Mouse (Mus musculus) adrenal gland, postnatal 25 days (tissue): ENCODE measurements around the gene Slc35d2. TPM values are rescaled to one million over a fixed set of nuclear protein-coding genes. Genes with fewer than 3 reads are reported as not detected.

ENCODE experiments used
- DNase-seq: peaks from one replicate; pipeline ENCODE4 v3.0.0; 2021; ENCODE audit warnings: mixed read lengths
- long read RNA-seq: library from polyadenylated mRNA; stranded (forward); transcript quantifications from one replicate; pipeline ENCODE4 v2.0.0, GENCODE M21; 2021
- total RNA-seq: library from RNA; stranded (reverse); gene quantifications from 2 replicates; pipeline ENCODE4 v1.2.3, GENCODE M21; 2021

The Slc35d2 gene
- total RNA-seq, result 7.5 and 9.0 TPM in 2 replicates
- long read RNA-seq, transcript Slc35d2-201 (12 exons, 2,303 nt), result major isoform, 20 of 47 reads
- long read RNA-seq, partial matches to known transcripts, result 2 of 47 reads
- long read RNA-seq, other reads (novel, unspliced or antisense), result 23 of 47 reads

GRCm38 (mm10) chr13:64128858-64129615 lies at the start of gene Slc35d2:
Slc35d2 (minus strand) TSS chr13:64129368.
- DNase-seq, result peak; percentile 86

GRCm38 (mm10) chr13:64178000-64178399 lies 48.8 kb upstream of the Slc35d2 start:
- DNase-seq, result no peak

DNA sequence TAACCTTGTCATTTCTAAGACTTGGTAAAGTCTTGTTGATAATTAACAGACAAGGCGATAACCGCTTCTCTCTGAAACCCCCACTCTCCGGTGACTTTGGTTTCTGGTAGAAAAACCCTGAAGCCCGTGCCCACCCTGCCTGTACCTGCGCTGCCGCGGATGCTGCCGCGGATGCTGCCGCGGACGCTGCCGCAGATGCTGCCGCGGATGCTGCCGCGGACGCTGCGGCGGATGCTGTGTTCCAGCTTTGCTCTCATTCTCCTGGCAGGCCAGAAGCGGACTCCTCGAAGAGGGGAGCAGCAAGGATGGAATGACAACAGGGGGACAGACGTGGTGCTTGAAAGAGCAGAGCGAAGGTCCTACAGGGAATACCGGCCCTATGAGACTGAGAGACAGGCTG lies 40.6 kb upstream of the Slc35d2 start:
- DNase-seq, result no peak

- no peak for DNase-seq
Observed at GRCm38 (mm10) chr13:64163147-64163715, 34.1 kb upstream of the Slc35d2 start.

DNA sequence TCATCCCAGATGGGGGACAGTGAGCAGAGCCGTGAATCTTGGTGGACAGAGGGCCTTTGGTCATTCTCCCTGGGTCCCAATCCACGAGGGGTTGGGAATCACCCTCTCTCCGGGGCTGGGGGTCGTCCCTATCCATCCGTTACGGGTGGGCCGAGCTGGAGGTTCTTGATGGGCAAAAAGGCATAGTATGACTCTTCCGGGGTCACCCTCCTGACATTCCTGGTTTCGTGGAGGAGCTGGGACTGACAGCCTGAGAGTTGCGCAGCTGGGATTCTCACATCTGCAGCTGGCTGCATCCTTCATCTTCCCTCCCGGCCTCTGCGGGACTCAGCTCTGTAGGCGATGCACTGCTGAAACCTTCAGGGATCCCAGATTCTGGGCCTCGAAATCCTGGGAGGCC lies 33.5 kb upstream of the Slc35d2 start:
- no peak for DNase-seq

GRCm38 (mm10) chr13:64161916-64162611 lies 32.9 kb upstream of the Slc35d2 start:
- peak; percentile 45 for DNase-seq

DNA sequence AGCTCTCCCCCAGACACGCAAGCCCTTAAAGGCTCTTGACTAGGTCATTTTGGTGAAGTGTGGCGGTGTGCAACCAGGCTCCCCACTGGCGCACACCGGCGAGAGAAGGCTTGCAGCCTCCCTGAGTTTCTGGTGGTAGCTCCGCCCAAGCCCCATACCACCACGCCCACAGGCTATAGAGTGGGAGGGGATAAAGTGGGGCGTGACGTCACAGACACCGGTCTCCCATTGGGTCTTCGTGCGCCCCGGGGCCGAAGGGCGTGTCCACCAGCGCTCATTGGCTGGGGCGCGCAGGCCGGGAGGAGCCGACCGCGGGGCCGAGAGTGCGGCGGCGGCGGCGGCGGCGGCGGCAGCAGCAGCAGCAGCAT lies 32.4 kb upstream of the Slc35d2 start, which contains the start of gene Habp4:
Gene Habp4, plus strand, starts transcription at position 277 of the 368 bp plus-strand sequence.
- DNase-seq, result peak; percentile 98

DNA sequence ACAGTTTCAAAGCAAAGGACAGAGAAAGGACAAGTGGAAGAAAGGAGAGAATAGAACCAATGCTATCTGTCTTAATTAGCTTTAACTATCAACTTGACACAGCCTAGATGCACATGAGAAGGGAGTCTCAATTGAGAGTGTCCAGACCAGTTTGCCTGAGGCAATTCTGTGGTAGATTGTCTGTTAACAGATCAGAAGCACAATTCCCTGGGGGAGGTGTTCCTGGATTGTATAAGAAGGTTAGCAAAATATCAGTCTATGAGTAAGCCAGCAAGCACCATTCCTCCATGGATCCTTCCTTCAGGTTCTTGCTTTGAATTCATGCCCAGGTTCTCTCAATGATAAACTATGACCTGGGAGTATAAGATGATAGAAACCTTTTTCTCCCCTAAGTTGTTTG lies 27.8 kb upstream of the Slc35d2 start:
- DNase-seq, result no peak

DNA sequence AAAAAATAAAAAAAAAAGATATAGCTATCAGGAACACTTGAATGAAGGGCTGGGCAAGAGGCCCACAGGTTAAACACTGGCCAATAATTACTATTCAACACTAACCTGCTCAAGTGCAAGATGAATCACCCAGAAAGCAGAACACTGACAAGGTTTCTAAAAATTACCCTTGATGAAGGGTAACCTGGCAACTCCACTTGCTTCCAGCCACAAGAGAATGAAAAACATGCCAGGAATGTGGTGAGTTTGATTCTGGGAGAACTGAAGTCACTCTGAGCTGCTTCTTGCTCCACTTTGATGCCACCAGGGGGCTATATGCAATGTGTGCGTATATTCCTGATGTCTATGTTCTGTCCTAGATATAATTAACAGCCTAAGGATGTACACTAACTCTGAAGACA lies 26.0 kb upstream of the Slc35d2 start:
- DNase-seq, result no peak

GRCm38 (mm10) chr13:64154651-64155050 lies 25.5 kb upstream of the Slc35d2 start:
- no peak for DNase-seq

DNA sequence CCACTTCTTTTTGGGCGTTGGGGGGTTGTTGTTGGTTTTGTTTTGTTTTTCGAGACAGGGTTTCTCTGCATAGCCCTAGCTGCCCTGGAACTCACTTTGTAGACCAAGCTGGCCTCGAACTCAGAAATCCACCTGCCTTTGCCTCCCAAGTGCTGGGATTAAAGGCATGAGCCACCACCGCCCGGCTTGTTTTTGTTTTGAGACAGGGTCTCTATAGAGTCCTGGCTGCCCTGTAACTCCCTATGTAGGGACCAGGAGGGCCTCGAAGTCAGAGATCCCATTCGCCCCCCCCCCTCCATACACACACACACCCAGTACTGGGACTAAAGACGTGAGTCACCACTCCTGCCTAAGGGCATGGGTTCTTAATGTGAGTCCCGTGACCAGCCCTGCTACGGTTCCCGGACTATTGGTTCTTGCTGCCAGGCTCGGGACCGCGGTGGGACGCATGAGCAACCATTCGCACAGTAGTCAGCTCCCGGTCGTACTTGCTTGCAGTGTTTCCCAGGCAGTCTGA lies 24.6 kb upstream of the Slc35d2 start:
- peak; percentile 61 for DNase-seq

DNA sequence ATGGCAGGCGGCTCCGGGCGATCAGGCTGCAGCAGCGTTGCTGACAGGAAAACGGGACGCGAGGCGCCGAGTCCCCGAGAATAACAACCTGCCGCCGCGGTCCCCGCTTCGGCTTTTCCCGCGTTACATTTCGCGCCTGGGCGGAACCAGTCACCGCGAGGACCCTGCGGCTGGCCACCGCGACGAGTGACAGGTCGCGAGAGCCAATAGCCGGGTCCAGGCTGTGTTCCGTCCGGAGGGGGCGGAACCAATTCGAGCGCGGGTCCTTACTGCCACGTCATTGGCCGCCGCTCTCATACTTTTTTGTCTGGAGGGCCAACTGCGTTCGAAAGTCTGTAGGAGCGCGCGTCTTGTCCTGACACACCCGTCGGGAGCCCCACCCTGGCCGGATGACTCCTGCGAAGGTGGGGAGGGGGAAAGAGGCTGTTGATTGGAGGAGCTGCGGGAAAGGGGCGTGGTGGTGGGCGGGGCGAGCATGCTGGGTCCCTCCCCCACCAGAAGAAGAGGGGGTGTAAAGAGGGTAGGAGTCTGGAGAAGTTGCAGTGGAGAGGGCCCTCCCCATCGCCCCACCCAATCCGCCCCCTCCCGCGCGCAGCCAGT lies 24.0 kb upstream of the Slc35d2 start, which contains the start of gene Zfp367:
Gene Zfp367, minus strand, starts transcription at position 120 of the 600 bp plus-strand sequence.
- DNase-seq, result peak; percentile 96

GRCm38 (mm10) chr13:64152671-64153082 lies 23.5 kb upstream of the Slc35d2 start:
- DNase-seq, result no peak

DNA sequence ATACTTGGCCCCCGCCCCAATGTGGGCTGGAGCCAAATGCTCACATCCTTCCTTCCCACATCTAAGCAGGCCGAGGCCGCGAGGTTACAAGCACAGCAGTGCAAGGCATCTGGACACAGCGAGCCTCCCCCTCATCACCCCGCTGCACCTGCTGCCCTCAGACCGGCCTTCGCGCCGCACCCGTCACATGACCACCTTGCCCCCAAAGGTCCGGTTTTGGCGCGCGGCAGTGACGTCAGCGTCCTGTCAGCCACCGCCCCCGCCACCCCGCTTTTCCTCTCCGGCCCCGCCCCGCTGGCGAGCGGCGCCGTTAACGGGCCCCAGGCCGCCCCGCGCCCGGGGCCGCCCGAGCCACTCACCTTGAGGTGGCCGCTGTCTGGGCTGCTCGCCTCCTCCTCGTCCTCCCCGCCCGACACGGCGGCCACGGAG lies 23.1 kb upstream of the Slc35d2 start:
- DNase-seq, result peak; percentile 91

DNA sequence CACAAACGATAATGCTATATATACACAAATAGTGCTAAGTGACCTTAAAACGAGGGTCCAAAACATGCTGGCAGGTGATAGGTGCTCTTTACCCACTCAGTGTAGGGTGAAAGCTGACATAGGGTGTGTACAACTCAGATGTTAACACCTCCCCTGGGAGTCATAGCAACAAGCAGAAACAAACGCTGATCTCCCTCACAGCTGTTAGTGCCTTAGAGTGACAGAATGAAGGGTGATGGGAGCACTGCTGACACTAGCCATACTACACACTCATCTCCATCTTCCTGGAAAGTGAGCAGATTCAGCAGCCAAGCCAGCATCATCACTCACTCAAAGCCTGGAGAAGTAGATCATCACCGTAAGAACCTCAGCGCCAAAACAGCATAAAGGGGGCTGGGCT lies 21.0 kb upstream of the Slc35d2 start:
- DNase-seq, result no peak

DNA sequence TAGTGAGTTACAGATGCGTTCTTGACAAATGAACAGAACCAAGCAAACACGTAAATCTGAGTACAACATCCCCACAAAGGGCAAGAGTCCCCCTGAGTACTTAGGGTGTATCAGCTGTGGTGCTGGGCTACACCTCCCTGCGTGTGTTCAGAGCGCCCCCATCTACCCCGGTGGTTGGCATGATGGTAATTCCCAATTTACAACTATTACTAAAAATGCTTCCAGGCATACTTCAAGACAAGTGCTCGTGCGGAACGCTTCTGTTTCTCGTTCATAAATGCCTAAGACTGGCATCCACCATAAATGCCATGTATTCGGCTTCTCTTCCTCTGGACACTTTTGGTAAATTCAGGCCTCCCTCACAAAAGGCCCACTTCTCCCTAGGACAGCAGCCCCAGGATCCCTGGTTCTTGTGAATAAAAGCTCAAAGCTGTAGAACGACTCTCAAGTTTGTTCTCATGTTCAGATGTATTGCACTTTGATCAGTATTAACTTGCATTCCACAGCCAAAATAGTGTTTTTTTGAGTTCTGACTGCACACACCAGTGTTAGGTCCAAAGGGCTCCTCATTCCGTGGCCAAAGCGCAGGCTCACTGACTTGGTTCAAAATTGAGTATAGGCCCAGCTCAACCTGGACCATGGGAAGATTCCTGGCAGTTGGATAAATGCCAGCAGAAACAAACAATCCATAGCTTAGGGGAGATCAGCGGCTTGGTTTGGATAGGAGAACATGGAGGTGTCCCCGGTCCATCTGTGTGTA lies 628 bp upstream of the Slc35d2 start:
- DNase-seq, result peak; percentile 58

DNA sequence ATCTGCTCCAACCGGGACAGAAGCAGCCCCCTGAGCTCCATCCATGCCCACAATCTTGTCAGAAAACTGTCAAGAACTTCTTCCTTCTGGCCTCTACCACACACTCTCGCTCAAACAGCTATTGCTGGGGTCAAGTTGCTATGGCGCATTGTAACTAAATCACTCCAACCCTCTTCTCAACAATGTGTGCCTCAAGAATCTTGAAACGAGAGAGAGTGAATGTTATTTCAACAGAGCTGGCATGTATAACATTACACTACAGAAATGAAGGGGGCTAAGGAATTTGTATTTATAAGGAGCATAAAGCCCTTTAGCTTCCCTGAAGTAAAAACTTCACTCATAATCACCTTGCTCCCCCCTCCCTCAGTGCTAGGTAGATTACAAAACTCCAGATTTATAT lies 2.9 kb downstream of the Slc35d2 start:
- DNase-seq, result no peak

DNA sequence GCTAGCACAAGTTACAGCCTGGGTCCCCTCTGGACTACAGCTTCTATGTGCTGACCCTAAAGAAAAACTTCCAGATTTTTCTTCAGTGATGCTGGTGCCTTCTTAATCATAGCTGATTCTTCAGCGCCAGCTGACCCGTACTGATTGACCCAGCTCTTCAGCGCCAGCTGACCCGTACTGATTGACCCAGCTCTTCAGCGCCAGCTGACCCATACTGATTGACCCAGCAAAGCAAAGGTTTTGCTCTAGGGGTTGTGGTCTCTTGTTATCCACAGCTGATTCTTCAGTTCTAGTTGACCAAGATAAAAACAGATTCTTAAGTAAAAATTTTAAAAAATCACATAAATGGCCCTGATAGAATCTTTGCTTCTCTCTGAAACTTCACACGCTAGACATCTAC lies 4.3 kb downstream of the Slc35d2 start:
- DNase-seq, result no peak

GRCm38 (mm10) chr13:64123491-64124188 lies 5.5 kb downstream of the Slc35d2 start:
- no peak for DNase-seq

DNA sequence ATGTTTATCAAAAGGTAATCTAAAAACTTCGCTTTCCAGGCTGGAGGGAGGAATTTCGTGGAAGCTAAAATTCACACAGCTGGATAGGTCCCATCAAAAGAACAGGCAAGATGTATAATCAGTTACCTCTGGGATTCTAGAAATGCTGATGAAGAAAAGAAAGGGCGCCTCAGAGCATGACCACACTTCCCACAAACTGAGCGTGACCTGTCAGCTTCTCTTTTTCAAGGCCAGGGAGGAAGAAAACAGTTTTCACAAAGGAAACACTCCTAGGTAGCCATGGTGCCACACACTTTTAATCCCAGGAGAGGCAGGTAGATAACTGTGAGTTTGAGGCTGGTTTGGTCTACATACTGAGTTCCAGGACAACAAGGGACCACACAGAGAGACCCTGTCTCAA lies 8.4 kb downstream of the Slc35d2 start:
- DNase-seq, result no peak

DNA sequence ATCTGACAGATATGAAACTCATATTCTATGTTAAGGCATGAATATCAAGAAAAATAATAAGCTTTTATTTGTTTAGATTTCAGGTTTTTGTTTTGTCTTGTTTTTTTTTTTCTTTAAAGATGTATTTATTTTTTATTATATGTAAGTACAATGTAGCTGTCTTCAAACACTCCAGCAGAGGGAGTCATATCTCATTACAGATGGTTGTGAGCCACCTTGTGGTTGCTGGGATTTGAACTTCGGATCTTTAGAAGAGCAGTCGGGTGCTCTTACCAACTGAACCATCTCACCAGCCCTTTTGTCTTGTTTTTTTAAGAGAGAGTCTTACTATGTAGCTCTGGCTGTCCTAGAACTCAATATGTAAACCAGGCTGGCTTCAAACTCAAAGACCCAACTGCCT lies 11.7 kb downstream of the Slc35d2 start:
- no peak for DNase-seq
